Mouse (Mus musculus) G1E (cell line): ENCODE measurements around the gene Slc44a5.

Source experiments
- CTCF ChIP-seq: IDR thresholded peaks from 2 replicates; pipeline ENCODE4 v1.5.1; 2012; ENCODE audit warnings: low read depth, low read length, inconsistent platforms, mixed read lengths
- GATA1 ChIP-seq: IDR thresholded peaks from 2 replicates; pipeline ENCODE4 v1.6.1; 2012; ENCODE audit warnings: borderline replicate concordance, low read length, inconsistent platforms, mixed read lengths
- GATA2 ChIP-seq: IDR thresholded peaks from 2 replicates; pipeline ENCODE4 v1.6.1; 2012; ENCODE audit warnings: low read depth, low read length, inconsistent platforms, borderline replicate concordance
- POLR2AphosphoS5 ChIP-seq: IDR thresholded peaks from 2 replicates; pipeline ENCODE4 v1.6.1; 2012; ENCODE audit warnings: low read depth, low read length, inconsistent platforms; ENCODE audit not compliant: insufficient replicate concordance
- TAL1 ChIP-seq: conservative IDR thresholded peaks from 2 replicates; pipeline ENCODE4 v1.6.1; 2012; ENCODE audit warnings: low read depth, low read length, inconsistent platforms, mixed read lengths

DNA sequence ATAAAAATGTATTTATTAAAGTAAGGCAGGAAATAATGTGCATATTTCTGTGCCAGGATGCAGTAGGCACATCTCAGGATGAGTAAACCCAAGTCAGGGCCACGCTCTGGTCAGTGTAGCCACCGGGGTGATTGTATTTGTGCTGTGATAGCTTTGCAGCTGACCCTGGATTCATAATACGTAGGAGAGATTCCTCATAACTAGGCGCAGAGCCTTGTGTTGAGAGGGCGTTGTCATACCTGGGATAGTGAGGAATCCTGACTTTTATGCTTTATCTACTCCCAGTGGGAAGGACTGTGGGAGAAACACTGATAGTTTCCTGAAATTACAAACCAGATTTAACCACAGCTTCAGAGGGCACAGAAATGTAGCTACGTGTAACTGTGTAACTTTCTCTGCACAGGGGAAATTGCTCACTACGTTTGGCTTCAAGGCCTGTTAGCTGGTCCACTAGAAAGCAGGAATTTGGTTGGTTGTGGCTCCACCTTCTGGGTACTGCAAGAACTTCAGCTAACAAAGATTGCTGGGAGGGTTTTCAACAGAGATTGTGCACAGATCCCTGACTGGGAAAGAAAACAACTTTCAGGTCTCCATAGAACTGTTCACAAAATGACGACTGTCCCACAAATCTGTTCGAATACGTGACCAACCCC, 253.0 kb downstream of the Slc44a5 start:
- TF ChIP-seq CTCF (no peak), TAL1 (no peak), GATA1 (no peak), POLR2AphosphoS5 (no peak), GATA2 (no peak)
